Mouse (Mus musculus) kidney, postnatal 0 days (tissue): Measurements from ENCODE around the gene Ccdc13. TPM values are rescaled to one million over a fixed set of nuclear protein-coding genes. Genes with fewer than 3 reads are reported as not detected.
A peak's percentile ranks its signal among the peaks of the same experiment; 100 is the strongest.

Experiments
- ATAC-seq: fragments of 200-750 bp; cut with Nextera tagmentation; replicated peaks from 2 replicates; pipeline ENCODE4 v1.8.0; 2017; ENCODE audit warnings: low read depth, moderate number of reproducible peaks, moderate TSS enrichment, moderate library complexity; ENCODE audit not compliant: low FRiP score
- DNase-seq: peaks from one replicate; pipeline ENCODE4 v3.0.0-alpha.2; 2016; ENCODE audit warnings: low spot score
- H3K27ac ChIP-seq: fragments of 300-500 bp; sonication (generic); 2 replicates; pipeline ENCODE4 v1.5.1; 2014; ENCODE audit warnings: mild to moderate bottlenecking
- H3K27me3 ChIP-seq: fragments of 300-500 bp; sonication (generic); 2 replicates; pipeline ENCODE4 v1.6.1; 2014; ENCODE audit warnings: low read length, mixed read lengths; ENCODE audit not compliant: insufficient read depth
- H3K36me3 ChIP-seq: fragments of 300-500 bp; sonication (generic); 2 replicates; pipeline ENCODE4 v1.6.1; 2014; ENCODE audit warnings: low read length, mixed read lengths; ENCODE audit not compliant: insufficient read depth
- H3K4me1 ChIP-seq: fragments of 300-500 bp; sonication (generic); replicated peaks from 2 replicates; pipeline ENCODE4 v1.6.1; 2014; ENCODE audit warnings: antibody characterized with exemption, low read length, mixed read lengths; ENCODE audit not compliant: insufficient read depth
- H3K4me2 ChIP-seq: fragments of 300-500 bp; sonication (generic); 2 replicates; pipeline ENCODE4 v1.6.1; 2014; ENCODE audit warnings: mild to moderate bottlenecking, low read length, moderate library complexity, mixed read lengths
- H3K4me3 ChIP-seq: fragments of 300-500 bp; sonication (generic); replicated peaks from 2 replicates; pipeline ENCODE4 v1.5.1; 2014; ENCODE audit warnings: low read depth, low read length
- H3K9ac ChIP-seq: fragments of 300-500 bp; sonication (generic); 2 replicates; pipeline ENCODE4 v1.6.1; 2014; ENCODE audit warnings: low read depth, low read length
- H3K9me3 ChIP-seq: fragments of 300-500 bp; sonication (generic); replicated peaks from 2 replicates; pipeline ENCODE4 v1.6.1; 2016; ENCODE audit warnings: low read length, inconsistent platforms, mixed read lengths
- CTCF ChIP-seq: IDR thresholded peaks from 2 replicates; pipeline ENCODE4 v1.5.1; 2016; ENCODE audit warnings: antibody characterized with exemption, low read depth, mild to moderate bottlenecking, moderate library complexity
- WGBS: fragments of 180-500 bp; shearing (Covaris S2); extraction: QIAGEN DNeasy Blood & Tissue Kit; methylation state at CpG from one replicate; pipeline ENCODE4 v1.1.7; 2014; 5-methylcytosine and 5-hydroxymethylcytosine counted together
- polyA plus RNA-seq: library from polyadenylated mRNA; unstranded; fragments of >200 nt; fragmentation: Nextera tagmentation; extraction: Ambion mirVana; gene quantifications from 2 replicates; pipeline ENCODE4 v1.2.1, GENCODE M21; 2015

Ccdc13 gene
- polyA plus RNA-seq, 1 experiment from 2014 or later: 0.25 TPM

DNA sequence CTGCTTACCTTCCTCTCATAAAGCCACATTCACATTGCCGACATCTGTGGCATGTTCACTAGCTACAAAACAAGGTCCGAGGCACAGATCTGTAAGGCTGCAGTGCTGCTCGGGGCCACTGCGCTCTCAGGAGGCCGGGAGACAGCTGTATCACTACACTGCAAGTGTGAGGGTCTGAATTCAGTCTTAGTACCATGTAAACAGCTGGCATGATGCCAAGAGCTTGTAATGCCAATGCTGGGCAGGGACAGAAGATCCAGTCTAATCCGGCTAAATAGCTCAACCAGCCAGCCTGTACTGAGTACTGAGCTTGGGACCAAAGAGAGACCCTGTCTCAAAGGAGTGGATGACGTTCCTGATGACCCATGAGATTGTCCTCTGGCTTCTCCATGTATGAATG, 15.3 kb downstream of the Ccdc13 start:
- WGBS: 84% methylated on average over 7 of the region's 7 CpGs
- no peak overlapping the region for H3K9ac ChIP-seq
- no peaks in the 10 kb centered on the region for H3K9me3 ChIP-seq
- H3K4me1 ChIP-seq: no peaks in the 10 kb centered on the region
- H3K36me3 ChIP-seq: no peaks in the 10 kb centered on the region
- TF ChIP-seq CTCF: no peak
- DNase-seq (no peak), ATAC-seq (0 out of 2 replicates have a peak, but pooled peaks have one; percentile 26)
- no peak overlapping the region for H3K4me2 ChIP-seq
- H3K27me3 ChIP-seq: no peaks in the 10 kb centered on the region
- H3K27ac ChIP-seq: no peak overlapping the region
- H3K4me3 ChIP-seq: no peak overlapping the region

DNA sequence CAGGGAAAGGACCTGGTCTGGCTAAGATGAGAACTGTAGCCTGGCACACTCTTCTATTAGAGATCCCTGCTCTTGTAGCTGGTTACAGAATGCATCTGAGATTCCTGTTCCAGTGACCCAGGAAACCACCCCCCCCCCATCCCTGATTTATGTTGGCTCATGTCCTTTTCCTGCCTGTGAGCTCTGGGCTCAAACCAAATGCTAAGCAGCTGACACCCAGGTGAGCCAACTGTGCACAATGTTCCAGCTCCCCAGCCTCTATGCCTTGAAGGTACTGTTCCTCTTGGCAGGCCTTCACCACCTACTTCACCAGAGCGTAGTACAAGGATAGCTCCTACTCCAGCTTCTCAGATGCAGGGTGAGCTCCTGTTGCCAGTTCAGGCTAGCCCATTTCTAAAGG, 16.2 kb downstream of the Ccdc13 start:
- Histone ChIP-seq H3K4me3 (no peak overlapping the region), H3K4me1 (no peaks in the 10 kb centered on the region), H3K9me3 (no peaks in the 10 kb centered on the region), H3K27me3 (no peaks in the 10 kb centered on the region), H3K36me3 (no peaks in the 10 kb centered on the region), H3K4me2 (no peak overlapping the region), H3K27ac (no peak overlapping the region), H3K9ac (no peak overlapping the region)
- DNase-seq (no peak), ATAC-seq (no peak)
- 82% methylated on average over 1 of the region's 1 CpGs for WGBS
- no peak for TF ChIP-seq CTCF

DNA sequence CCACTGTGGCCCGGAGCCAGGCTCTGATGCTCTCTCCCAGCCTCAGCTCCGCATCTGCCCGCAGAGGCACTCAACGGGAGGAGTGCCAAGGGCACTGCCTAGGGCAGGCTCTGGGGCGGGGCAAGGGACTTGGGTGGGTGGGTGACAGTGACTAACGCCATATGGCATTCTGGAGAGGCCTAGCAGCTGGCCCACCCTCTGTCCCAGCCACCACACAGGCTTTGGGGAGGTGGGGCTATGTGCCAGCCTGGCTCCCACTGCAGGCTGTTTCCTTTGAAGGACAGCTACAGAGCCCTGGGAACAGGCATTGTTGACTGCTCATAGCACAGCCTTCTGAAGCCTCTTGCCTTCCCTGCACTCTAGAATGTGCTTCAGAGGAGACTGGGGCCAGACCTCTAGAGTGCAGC, 16.7 kb downstream of the Ccdc13 start:
- no peaks in the 10 kb centered on the region for H3K4me1 ChIP-seq
- ATAC-seq (no peak), DNase-seq (no peak)
- 59% methylated on average over 6 of the region's 6 CpGs for WGBS
- no peak for TF ChIP-seq CTCF
- H3K4me3 ChIP-seq: no peak overlapping the region
- H3K4me2 ChIP-seq: no peak overlapping the region
- no peaks in the 10 kb centered on the region for H3K27me3 ChIP-seq
- H3K9ac ChIP-seq: no peak overlapping the region
- no peaks in the 10 kb centered on the region for H3K36me3 ChIP-seq
- H3K9me3 ChIP-seq: no peaks in the 10 kb centered on the region
- no peak overlapping the region for H3K27ac ChIP-seq

DNA sequence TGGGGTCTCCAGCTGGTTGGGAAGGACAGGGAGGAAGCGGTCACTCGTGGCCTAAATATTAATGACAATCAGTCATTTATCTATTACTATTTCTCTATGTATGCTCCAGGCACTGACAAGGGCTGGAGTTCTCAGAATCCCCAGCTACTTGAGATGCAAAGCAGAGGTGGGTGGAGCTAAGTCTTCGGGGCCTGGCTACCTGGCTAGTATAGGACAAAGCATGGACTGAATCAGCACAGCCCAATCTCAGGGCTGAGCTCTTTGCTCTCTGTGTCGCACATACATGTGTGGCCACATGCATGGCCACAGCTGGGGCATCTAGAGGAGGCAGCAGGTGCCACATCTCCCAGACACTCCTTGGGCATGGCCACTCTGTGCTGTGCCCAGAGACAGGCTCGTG, 18.5 kb downstream of the Ccdc13 start:
- H3K4me3 ChIP-seq: no peak overlapping the region
- no peak overlapping the region for H3K27ac ChIP-seq
- H3K4me1 ChIP-seq: no peaks in the 10 kb centered on the region
- 72% methylated on average over 5 of the region's 5 CpGs for WGBS
- no peak overlapping the region for H3K9ac ChIP-seq
- DNase-seq (no peak), ATAC-seq (no peak)
- no peak for TF ChIP-seq CTCF
- H3K27me3 ChIP-seq: no peaks in the 10 kb centered on the region
- no peaks in the 10 kb centered on the region for H3K36me3 ChIP-seq
- no peak overlapping the region for H3K4me2 ChIP-seq
- no peaks in the 10 kb centered on the region for H3K9me3 ChIP-seq

DNA sequence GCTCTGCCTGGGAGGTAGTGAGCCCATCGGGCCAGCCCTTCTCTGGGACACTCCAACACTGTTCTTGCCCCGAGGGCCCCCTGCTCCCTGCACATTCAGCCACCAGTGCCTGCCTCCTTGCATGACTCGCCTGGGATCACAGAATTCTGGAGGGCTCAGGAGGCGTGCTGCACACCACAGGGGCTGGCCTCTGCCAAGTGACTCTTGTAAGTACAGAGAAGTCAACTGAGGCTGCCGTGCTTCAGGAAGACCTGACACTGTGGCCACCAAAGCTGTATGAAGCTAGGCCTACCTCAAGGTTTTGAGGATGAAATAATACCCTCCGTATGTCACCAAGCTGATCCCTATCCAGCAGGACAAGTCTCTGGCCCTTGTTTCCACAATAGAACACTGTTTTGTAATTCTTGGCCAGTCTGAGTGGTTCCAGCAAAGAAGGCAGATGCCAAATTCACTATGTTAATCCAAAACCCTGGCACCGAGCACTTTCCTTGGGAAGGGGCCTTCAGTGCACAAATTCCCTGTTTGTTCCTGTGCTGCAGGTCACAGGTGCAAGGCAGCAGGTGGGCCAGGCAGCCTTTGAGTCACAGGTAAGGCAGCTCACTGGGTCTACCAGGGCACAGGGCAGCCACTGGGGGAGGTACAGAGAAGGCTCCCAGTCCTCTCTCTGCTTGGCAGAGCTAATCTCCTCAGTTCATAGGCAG, 19.3 kb downstream of the Ccdc13 start:
- no peaks in the 10 kb centered on the region for H3K4me1 ChIP-seq
- H3K4me2 ChIP-seq: no peak overlapping the region
- WGBS: 56% methylated on average over 7 of the region's 7 CpGs
- H3K36me3 ChIP-seq: no peaks in the 10 kb centered on the region
- no peak overlapping the region for H3K4me3 ChIP-seq
- TF ChIP-seq CTCF: no peak
- ATAC-seq (no peak), DNase-seq (no peak)
- H3K27me3 ChIP-seq: no peaks in the 10 kb centered on the region
- no peaks in the 10 kb centered on the region for H3K9me3 ChIP-seq
- H3K9ac ChIP-seq: no peak overlapping the region
- no peak overlapping the region for H3K27ac ChIP-seq

DNA sequence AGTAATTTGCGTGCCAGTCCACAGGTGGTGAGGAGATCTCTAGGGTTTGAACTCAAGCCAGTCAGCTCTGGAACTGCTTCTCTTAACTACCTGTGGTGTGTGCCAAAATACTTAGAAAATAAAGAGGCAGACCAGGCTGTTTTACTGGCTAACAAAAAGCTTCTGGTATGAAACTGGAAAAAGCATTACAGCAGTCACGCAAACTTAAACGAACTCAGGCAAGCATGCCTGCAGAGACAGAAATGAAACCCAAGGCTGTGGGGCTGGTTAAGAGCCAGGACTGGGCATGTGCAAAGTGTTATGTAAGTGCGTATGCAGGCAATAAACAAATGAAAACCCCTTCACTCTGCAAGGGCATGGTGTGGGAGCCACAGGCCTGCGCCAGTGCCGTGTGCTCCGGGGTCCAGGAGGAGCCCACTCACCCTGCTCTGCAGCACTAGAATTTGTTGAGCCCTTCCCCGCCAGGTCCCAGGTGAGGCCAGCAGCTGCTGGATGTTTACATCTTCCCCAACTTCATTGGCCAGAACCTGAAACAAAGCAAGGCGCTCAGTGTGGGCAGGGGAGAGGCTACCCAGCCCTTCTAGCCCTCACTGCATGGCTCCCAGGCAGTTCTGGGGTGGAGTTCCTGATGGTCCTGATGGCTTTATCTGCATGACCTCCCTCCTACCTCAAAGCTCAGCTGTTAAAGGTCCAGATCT, 20.0 kb downstream of the Ccdc13 start:
- Histone ChIP-seq H3K27ac (no peak overlapping the region), H3K4me2 (no peak overlapping the region), H3K9me3 (no peaks in the 10 kb centered on the region), H3K9ac (no peak overlapping the region), H3K36me3 (no peaks in the 10 kb centered on the region), H3K27me3 (no peaks in the 10 kb centered on the region), H3K4me1 (no peaks in the 10 kb centered on the region), H3K4me3 (no peak overlapping the region)
- DNase-seq (no peak), ATAC-seq (no peak)
- no peak for TF ChIP-seq CTCF
- WGBS: 77% methylated on average over 9 of the region's 9 CpGs
